Mouse (Mus musculus): ENCODE results near the gene Sphk2. TPM values are rescaled to one million over a fixed set of nuclear protein-coding genes. Genes with fewer than 3 reads are reported as not detected.
"Not testable (repeated sequence)": the region's sequence is repeated elsewhere in the genome, so short reads cannot be mapped to it uniquely, and the experiment has no call there.

Gene Sphk2
- polyA plus RNA-seq, 1 experiment from 2014 or later: 31.1 TPM

DNA sequence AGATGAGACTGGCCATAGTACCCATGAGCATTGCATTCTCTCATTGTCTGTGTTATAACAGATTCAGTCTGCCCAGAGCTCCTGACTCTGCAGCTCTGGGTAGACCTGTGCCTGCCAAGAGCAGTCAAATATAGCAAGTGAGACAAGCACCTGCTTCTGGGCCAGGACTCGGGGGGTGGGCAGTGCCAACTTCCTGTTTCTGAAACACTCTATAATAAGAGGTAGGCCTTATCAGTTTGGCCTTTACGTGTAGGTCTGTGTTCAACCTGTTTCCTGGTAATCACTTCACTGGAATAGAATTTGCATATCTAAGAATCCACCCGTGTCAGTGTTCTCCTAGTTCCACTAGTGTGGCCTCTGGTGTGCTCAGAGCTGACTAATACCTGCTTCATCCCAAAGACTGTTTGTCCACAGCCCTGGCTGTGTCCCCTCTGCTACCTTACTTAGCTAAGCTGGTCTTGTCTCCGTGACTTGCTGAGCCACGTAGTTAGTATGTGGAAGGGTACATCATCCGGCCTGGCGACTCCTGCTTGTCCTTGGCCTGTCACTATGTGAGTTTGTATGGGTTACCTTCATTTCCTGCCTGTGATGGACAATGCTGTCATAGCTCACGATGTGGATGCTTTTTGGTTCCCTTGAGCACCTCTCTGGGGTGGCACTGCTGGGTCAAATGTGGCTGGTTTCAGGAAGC, 36.6 kb downstream of the Sphk2 start:
- Histone ChIP-seq H3K4me2 (ENCODE audit: low read length) (no peak overlapping the region), H3K4me1 (replicated peaks; ENCODE audit: control insufficient read depth, insufficient read depth, low read length) (peaks cover 7% of the 10 kb centered on the region), H3K27ac (ENCODE audit: low read length) (no peak overlapping the region), H3K4me3 (replicated peaks; ENCODE audit: low read length) (no peak overlapping the region), H3K9ac (replicated peaks; ENCODE audit: low read depth, low read length) (no peak overlapping the region), H3K27me3 (replicated peaks; ENCODE audit: control insufficient read depth, insufficient read depth, low read length) (no peaks in the 10 kb centered on the region), H3K9me3 (ENCODE audit: control insufficient read depth, low read length) (no peaks in the 10 kb centered on the region), H3K36me3 (ENCODE audit: control insufficient read depth, insufficient read depth) (no peaks in the 10 kb centered on the region)
- WGBS: 87% methylated on average over 8 of the region's 8 CpGs
- ATAC-seq: no peak

- Histone ChIP-seq H3K36me3 (ENCODE audit: control insufficient read depth, insufficient read depth) (no peaks in the 10 kb centered on the region), H3K4me1 (replicated peaks; ENCODE audit: control insufficient read depth, insufficient read depth, low read length) (peaks cover 7% of the 10 kb centered on the region)
- 68% methylated on average over 14 of the region's 14 CpGs for WGBS
Observed at GRCm38 (mm10) chr7:45679966-45680621, 37.7 kb downstream of the Sphk2 start.

GRCm38 (mm10) chr7:45678513-45678912, 39.3 kb downstream of the Sphk2 start:
- WGBS: 94% methylated on average over 14 of the region's 14 CpGs
- no peak overlapping the region for H3K27ac ChIP-seq (ENCODE audit: low read length)
- H3K4me3 ChIP-seq (replicated peaks; ENCODE audit: low read length): no peak overlapping the region
- no peaks in the 10 kb centered on the region for H3K9me3 ChIP-seq (ENCODE audit: control insufficient read depth, low read length)
- ATAC-seq: no peak
- H3K9ac ChIP-seq (replicated peaks; ENCODE audit: low read depth, low read length): no peak overlapping the region
- peaks cover 7% of the 10 kb centered on the region for H3K4me1 ChIP-seq (replicated peaks; ENCODE audit: control insufficient read depth, insufficient read depth, low read length)
- H3K27me3 ChIP-seq (replicated peaks; ENCODE audit: control insufficient read depth, insufficient read depth, low read length): no peaks in the 10 kb centered on the region
- no peaks in the 10 kb centered on the region for H3K36me3 ChIP-seq (ENCODE audit: control insufficient read depth, insufficient read depth)
- H3K4me2 ChIP-seq (ENCODE audit: low read length): no peak overlapping the region

More at GRCm38 (mm10) chr7:45679966-45680621, 37.7 kb downstream of the Sphk2 start:
- Histone ChIP-seq H3K4me2 (ENCODE audit: low read length) (no peak overlapping the region), H3K9me3 (ENCODE audit: control insufficient read depth, low read length) (no peaks in the 10 kb centered on the region), H3K27me3 (replicated peaks; ENCODE audit: control insufficient read depth, insufficient read depth, low read length) (no peaks in the 10 kb centered on the region), H3K4me3 (replicated peaks; ENCODE audit: low read length) (no peak overlapping the region), H3K9ac (replicated peaks; ENCODE audit: low read depth, low read length) (no peak overlapping the region), H3K27ac (ENCODE audit: low read length) (no peak overlapping the region)
- no peak for ATAC-seq

- Histone ChIP-seq H3K27ac (ENCODE audit: low read length) (no peak overlapping the region), H3K27me3 (replicated peaks; ENCODE audit: control insufficient read depth, insufficient read depth, low read length) (no peaks in the 10 kb centered on the region), H3K4me1 (replicated peaks; ENCODE audit: control insufficient read depth, insufficient read depth, low read length) (peaks cover 3% of the 10 kb centered on the region), H3K36me3 (ENCODE audit: control insufficient read depth, insufficient read depth) (no peaks in the 10 kb centered on the region), H3K4me2 (ENCODE audit: low read length) (no peak overlapping the region), H3K9me3 (ENCODE audit: control insufficient read depth, low read length) (no peaks in the 10 kb centered on the region), H3K4me3 (replicated peaks; ENCODE audit: low read length) (no peak overlapping the region), H3K9ac (replicated peaks; ENCODE audit: low read depth, low read length) (no peak overlapping the region)
- WGBS: 80% methylated on average over 7 of the region's 7 CpGs
- ATAC-seq: no peak
Observed at GRCm38 (mm10) chr7:45677627-45678295, 40.0 kb downstream of the Sphk2 start.

DNA sequence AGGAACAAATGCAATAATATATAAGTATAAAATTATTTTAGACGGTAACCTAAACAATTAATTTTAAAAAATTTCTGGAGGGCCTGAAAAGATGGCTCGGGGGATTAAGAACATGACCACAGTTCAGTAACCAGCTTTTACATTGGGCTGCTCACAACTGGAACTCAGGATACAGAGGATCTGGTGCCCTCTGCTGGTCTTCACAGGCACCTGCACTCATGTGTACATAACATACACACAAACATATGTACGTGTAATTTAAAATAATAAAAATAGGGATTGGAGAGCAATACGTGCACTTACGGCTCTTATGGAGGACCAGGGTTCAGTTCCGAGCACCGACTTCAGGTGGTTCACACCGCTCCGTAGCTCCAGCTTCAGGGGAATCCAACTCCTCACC, 48.9 kb downstream of the Sphk2 start:
- Histone ChIP-seq H3K4me3 (replicated peaks; ENCODE audit: low read length) (no peak overlapping the region), H3K4me1 (replicated peaks; ENCODE audit: control insufficient read depth, insufficient read depth, low read length) (no peaks in the 10 kb centered on the region), H3K9ac (replicated peaks; ENCODE audit: low read depth, low read length) (no peak overlapping the region), H3K4me2 (ENCODE audit: low read length) (no peak overlapping the region), H3K27me3 (replicated peaks; ENCODE audit: control insufficient read depth, insufficient read depth, low read length) (no peaks in the 10 kb centered on the region), H3K36me3 (ENCODE audit: control insufficient read depth, insufficient read depth) (no peaks in the 10 kb centered on the region), H3K9me3 (ENCODE audit: control insufficient read depth, low read length) (no peaks in the 10 kb centered on the region), H3K27ac (ENCODE audit: low read length) (no peak overlapping the region)
- 97% methylated on average over 9 of the region's 9 CpGs for WGBS
- ATAC-seq: no peak

DNA sequence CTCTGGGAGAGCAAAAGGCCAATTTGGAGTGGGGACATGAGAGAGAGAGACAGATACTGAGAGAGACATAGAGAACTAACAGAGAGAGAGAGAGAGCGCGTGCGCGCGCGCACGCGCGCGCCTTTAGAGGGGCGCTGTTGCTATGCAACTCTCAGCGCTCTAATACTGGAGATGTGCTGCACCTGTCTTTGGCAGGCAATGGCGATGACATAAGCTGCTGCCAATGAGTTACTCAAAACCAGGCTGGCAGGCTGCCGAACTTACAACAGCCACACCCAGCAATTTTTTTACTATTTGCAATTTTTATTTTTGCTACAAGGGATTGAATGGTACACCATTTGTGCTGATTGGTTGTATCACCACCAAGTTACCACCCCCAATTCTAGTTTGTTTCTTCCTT, 50.0 kb downstream of the Sphk2 start:
- Histone ChIP-seq H3K9ac (replicated peaks; ENCODE audit: low read depth, low read length) (no peak overlapping the region), H3K9me3 (ENCODE audit: control insufficient read depth, low read length) (no peaks in the 10 kb centered on the region), H3K4me2 (ENCODE audit: low read length) (no peak overlapping the region), H3K27ac (ENCODE audit: low read length) (no peak overlapping the region), H3K4me3 (replicated peaks; ENCODE audit: low read length) (no peak overlapping the region), H3K36me3 (ENCODE audit: control insufficient read depth, insufficient read depth) (no peaks in the 10 kb centered on the region), H3K4me1 (replicated peaks; ENCODE audit: control insufficient read depth, insufficient read depth, low read length) (no peaks in the 10 kb centered on the region), H3K27me3 (replicated peaks; ENCODE audit: control insufficient read depth, insufficient read depth, low read length) (no peaks in the 10 kb centered on the region)
- ATAC-seq: no peak
- 68% methylated on average over 14 of the region's 14 CpGs for WGBS

DNA sequence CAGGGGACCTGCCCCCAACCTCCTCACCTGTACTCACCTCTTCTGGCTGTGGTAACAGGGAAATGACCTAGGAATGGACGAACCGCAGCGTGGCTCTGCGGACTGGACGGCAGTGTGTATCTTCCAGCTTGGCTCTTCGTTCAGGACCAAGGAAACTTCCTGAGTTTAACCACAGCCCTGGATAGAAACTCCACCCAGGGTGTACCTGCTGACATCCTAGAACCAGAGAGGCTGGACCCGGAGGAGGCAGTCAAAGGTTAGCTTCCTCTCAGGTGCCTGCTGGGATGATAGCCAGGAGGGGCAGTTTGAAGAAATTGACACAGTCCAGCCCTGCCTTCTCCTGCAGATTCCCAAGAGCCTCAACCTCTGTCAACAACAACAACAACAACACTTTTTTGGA, 51.6 kb downstream of the Sphk2 start, which contains the start of gene Fut2:
TSS of gene Fut2 (minus strand) at position 234 of the 400 bp plus-strand sequence.
- H3K4me1 ChIP-seq (replicated peaks; ENCODE audit: control insufficient read depth, insufficient read depth, low read length): no peaks in the 10 kb centered on the region
- H3K9me3 ChIP-seq (ENCODE audit: control insufficient read depth, low read length): no peaks in the 10 kb centered on the region
- no peak for ATAC-seq
- 88% methylated on average over 7 of the region's 7 CpGs for WGBS
- H3K36me3 ChIP-seq (ENCODE audit: control insufficient read depth, insufficient read depth): no peaks in the 10 kb centered on the region
- no peak within 1 kb of the TSS for H3K27ac ChIP-seq (ENCODE audit: low read length)
- no peak within 1 kb of the TSS for H3K4me2 ChIP-seq (ENCODE audit: low read length)
- no peaks in the 10 kb centered on the region for H3K27me3 ChIP-seq (replicated peaks; ENCODE audit: control insufficient read depth, insufficient read depth, low read length)
- H3K9ac ChIP-seq (replicated peaks; ENCODE audit: low read depth, low read length): no peak within 1 kb of the TSS
- no peak within 1 kb of the TSS for H3K4me3 ChIP-seq (replicated peaks; ENCODE audit: low read length)

DNA sequence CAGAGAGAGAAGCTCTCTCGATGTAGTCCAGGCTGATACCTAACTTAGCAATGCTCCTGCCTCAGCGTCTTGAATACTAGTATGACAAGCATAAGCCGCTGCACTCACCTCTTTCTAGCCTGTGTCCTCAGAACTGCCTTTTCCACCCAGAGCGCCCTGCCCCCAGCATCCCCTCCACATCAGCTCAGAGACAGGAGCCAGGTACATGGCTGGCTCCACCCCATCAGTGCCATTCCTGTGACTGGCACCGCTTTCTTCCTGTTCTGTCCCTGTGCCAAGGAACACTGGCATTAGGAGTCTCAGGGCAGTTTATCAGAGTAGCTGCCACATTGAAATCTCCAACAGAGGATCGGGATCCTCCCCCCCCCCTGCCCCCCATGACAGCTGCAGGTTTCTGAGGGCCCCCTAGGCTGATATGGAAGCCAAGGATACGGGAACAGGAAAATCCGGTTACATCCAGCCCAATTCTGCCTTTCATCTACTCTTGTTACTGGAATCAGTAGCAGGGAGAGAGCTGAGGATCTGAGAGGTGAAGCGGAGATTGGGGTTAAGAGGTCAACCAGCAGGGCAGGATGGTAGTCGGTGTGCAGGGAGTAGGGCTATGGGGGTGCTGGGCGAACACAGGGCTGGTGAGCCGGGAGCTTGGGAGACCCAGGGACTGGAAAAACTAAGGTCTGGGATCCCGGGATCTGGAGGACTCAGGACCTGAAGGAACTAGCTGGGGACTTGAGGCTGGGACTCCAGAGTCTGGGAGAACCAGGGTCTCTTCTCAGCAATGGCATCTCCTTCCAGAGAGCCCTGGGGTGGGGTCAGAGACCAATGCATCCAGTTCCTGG, 52.3 kb downstream of the Sphk2 start:
- WGBS: 66% methylated on average over 13 of the region's 13 CpGs
- ATAC-seq: no peak
- H3K27me3 ChIP-seq (replicated peaks; ENCODE audit: control insufficient read depth, insufficient read depth, low read length): no peaks in the 10 kb centered on the region

DNA sequence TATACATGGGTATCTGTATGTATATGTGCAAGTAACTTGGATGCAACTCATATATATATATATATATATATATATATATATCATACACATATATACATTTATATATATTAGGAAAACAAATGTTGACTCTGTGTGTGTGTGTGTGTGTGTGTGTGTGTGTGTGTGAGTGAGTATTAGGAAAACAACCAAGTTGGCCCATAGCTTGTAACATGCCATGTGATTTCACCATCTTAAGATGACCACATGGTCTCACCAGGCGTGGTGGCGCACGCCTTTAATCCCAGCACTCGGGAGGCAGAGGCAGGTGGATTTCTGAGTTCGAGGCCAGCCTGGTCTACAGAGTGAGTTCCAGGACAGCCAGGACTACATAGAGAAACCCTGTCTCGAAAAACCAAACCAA, 56.1 kb downstream of the Sphk2 start:
- not testable (repeated sequence) for H3K27ac ChIP-seq (ENCODE audit: low read length); H3K27me3 ChIP-seq (replicated peaks; ENCODE audit: control insufficient read depth, insufficient read depth, low read length); H3K36me3 ChIP-seq (ENCODE audit: control insufficient read depth, insufficient read depth); ATAC-seq; H3K4me1 ChIP-seq (replicated peaks; ENCODE audit: control insufficient read depth, insufficient read depth, low read length); H3K4me3 ChIP-seq (replicated peaks; ENCODE audit: low read length); H3K9ac ChIP-seq (replicated peaks; ENCODE audit: low read depth, low read length); H3K4me2 ChIP-seq (ENCODE audit: low read length); H3K9me3 ChIP-seq (ENCODE audit: control insufficient read depth, low read length)
- WGBS: 86% methylated on average over 6 of the region's 6 CpGs

More for the DNA sequence above, 52.3 kb downstream of the Sphk2 start:
- Histone ChIP-seq H3K4me2 (ENCODE audit: low read length) (no peak overlapping the region), H3K9me3 (ENCODE audit: control insufficient read depth, low read length) (no peaks in the 10 kb centered on the region), H3K4me3 (replicated peaks; ENCODE audit: low read length) (no peak overlapping the region), H3K27ac (ENCODE audit: low read length) (no peak overlapping the region), H3K4me1 (replicated peaks; ENCODE audit: control insufficient read depth, insufficient read depth, low read length) (no peaks in the 10 kb centered on the region), H3K36me3 (ENCODE audit: control insufficient read depth, insufficient read depth) (no peaks in the 10 kb centered on the region), H3K9ac (replicated peaks; ENCODE audit: low read depth, low read length) (no peak overlapping the region)

Measured in forebrain, embryonic 16.5 days (tissue).